Mouse (Mus musculus): Measurements from ENCODE around the gene Nkain1. TPM values are rescaled to one million over a fixed set of nuclear protein-coding genes. Genes with fewer than 3 reads are reported as not detected.

The Nkain1 gene
- total RNA-seq, 2 experiments from 2014 or later = 11.5 to 17.9 TPM

DNA sequence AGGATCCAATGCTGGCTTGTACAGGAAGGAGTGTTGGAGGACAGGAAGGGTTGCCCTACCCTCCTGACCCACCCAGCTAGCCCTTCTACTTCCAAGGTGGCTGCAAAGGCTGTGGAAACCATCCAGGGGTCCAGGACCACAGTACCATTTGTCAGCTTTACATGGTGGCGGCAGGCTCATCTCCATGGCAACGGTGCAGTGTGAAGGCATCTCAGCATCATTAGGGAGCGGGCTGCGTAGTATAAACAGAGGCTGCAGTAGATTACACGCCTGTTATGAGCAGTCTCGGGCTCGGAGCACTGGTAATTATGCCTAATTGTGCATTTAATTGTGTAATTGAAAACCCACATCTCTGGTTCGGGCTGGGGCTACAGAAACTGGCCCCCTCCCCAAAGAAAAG lies 10.2 kb downstream of the Nkain1 start:
- DNase-seq = no peak
- no peak for TF ChIP-seq CTCF (IDR thresholded peaks at IDR 0.05)
- intact Hi-C loops (cut with DNase I) = no loop called here
- Histone ChIP-seq H3K27ac (no peak overlapping the region), H3K4me3 (no peak overlapping the region)

DNA sequence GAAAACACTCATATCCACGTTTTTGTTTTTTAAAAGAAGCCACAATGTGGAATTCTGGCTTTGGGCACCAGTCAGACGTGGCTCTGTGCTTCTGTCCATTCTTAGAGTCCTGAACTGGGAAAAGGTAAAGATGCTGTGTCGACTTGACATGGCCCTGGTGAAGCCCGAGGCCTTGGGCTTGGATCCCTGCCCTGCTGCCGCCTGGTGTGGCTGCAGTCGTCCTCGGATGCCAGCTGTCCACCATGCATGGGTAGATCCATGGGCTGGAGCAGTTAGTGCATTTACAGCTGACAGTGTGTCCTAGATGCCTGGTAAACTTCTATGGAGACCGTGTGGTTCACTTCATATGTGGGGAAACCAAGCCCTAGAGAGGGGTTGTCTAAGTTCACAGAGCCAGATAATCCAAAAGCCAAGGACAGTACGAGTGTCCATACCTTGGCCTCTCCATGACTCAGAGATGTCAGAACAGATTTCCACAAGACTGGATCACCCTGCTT lies 10.7 kb downstream of the Nkain1 start:
- no peak for DNase-seq
- TF ChIP-seq CTCF (IDR thresholded peaks at IDR 0.05) = no peak
- no peak overlapping the region for H3K27ac ChIP-seq
- intact Hi-C loops (cut with DNase I) = no loop called here
- no peak overlapping the region for H3K4me3 ChIP-seq

DNA sequence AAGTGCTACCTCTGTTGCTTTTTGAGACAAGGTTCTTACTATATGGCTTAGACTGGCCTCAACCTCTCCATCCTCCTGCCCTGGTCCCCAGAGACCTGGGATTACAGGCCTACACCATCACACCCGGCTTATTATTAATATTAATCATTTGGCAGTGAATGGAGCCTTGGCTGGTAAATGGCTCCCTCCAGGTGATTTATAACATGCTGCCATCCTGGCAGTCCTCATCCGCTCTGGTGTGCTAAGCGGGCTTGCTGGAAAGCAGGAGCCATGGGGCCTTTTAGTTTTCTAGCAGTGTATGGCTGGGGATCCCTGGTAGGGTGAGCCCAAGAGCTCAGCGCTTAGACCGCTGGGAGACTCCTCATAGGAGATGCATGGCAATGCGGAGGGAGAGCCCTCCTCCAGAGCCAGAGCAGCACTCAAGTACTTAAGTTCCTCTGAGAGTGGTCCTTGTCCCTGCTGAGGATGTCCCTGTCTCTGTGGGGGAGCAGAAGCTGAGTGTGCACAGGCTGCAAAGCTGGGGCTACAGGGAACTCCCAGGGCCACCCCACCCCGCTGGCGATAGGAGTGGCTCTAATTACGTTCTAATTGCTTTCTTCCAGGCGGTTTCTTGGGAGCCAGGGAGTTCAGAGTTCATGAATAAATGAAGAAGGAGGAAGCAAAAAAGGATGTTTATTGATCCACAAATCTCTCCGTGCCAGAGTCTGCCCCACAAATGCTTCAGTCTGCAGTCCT lies 13.2 kb downstream of the Nkain1 start:
- intact Hi-C loops (cut with DNase I) = no loop called here
- no peak for TF ChIP-seq CTCF (IDR thresholded peaks at IDR 0.05)
- DNase-seq = no peak
- H3K4me3 ChIP-seq = no peak overlapping the region
- H3K27ac ChIP-seq = no peak overlapping the region

GRCm38 (mm10) chr4:130559220-130559619 lies 14.8 kb downstream of the Nkain1 start:
- H3K27ac ChIP-seq = no peak overlapping the region
- no peak for DNase-seq
- no peak for TF ChIP-seq CTCF (IDR thresholded peaks at IDR 0.05)
- intact Hi-C loops (cut with DNase I) = no loop called here
- H3K4me3 ChIP-seq = no peak overlapping the region

DNA sequence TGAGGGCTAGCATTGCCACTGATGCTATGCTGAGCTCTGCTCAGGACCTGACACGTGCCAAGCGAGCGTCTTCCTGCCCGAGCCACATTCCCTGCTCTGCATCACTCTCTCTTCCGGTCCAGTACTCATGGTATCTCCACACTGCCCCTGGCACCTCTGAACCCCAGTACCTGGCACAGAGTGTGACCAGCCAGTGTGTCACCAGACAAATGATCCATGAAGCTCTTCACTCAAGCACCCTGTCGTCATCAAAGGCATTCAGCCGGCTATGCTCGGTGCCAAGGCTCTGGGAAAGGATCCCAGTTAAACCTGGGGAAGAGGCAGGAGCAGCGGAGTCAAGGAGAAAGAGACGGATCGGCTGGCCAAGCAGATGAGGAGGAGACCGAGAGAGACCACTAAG lies 16.1 kb downstream of the Nkain1 start:
- 0 out of 2 replicates have a peak overlapping the region, but pooled peaks have one; percentile 24 for H3K27ac ChIP-seq
- intact Hi-C loops (cut with DNase I) = no loop called here
- no peak for TF ChIP-seq CTCF (IDR thresholded peaks at IDR 0.05)
- no peak overlapping the region for H3K4me3 ChIP-seq
- peak; percentile 59 for DNase-seq

DNA sequence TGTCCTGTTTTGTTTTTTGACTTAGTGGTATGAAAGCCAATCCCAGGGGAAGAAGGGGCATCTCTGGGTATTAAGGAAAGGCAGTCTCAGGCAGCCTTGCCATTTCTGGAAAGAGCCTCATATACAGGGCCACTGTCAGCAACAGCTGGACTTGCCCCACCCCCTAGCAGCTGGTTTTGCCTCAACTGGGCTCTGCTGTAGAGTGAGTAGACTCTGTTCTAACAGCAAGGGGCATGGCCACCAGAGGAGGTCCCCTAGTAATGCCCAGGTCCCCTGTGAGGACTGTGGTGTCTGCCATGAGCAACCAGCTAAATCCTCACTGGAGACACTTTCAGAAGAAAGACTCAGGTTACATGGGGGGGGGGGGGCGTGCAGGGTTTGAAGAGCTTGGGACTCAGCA lies 17.0 kb downstream of the Nkain1 start:
- Histone ChIP-seq H3K4me3 (no peak overlapping the region), H3K27ac (no peak overlapping the region)
- intact Hi-C loops (cut with DNase I) = no loop called here
- DNase-seq = no peak
- no peak for TF ChIP-seq CTCF (IDR thresholded peaks at IDR 0.05)

DNA sequence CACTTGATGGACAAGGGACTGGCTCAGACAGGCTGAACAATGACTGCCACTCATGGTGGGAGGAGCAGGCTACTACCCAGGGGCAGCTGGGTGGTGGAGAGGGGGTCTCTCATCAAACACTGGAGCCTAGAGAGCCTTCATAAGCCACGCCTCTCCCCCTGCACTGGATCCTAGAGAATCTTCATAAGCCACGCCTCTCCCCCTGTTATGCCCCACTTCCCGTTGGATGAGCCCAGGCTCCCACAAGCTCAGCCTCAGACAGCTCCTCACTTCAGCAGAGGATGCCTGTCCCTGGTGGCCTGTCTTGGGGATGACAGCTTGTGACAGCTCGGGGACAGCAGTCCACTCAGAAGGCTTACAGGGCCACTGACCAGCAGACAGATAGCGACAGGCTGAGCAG lies 17.7 kb downstream of the Nkain1 start:
- no peak for TF ChIP-seq CTCF (IDR thresholded peaks at IDR 0.05)
- intact Hi-C loops (cut with DNase I) = no loop called here

DNA sequence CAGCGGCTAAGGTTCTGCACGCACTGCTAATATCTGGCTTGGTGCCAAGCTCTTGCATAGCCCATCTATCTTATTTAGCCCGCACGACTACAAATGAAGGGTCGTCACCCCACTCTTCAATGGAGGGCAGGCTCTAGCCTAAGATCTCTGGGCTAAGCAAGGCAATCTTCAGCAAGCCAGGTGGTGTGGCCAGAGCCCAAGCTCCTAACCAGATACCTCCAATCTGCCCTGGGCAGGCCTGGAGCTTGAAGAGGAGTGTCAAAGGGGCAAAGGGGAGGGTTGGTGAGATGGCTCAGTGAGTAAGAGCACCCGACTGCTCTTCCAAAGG lies 20.9 kb downstream of the Nkain1 start:
- no peak overlapping the region for H3K4me3 ChIP-seq
- DNase-seq = no peak
- no peak overlapping the region for H3K27ac ChIP-seq
- intact Hi-C loops (cut with DNase I) = no loop called here
- no peak for TF ChIP-seq CTCF (IDR thresholded peaks at IDR 0.05)

More for the DNA sequence above, 17.7 kb downstream of the Nkain1 start:
- H3K4me3 ChIP-seq = no peak overlapping the region
- H3K27ac ChIP-seq = no peak overlapping the region
- DNase-seq = no peak

DNA sequence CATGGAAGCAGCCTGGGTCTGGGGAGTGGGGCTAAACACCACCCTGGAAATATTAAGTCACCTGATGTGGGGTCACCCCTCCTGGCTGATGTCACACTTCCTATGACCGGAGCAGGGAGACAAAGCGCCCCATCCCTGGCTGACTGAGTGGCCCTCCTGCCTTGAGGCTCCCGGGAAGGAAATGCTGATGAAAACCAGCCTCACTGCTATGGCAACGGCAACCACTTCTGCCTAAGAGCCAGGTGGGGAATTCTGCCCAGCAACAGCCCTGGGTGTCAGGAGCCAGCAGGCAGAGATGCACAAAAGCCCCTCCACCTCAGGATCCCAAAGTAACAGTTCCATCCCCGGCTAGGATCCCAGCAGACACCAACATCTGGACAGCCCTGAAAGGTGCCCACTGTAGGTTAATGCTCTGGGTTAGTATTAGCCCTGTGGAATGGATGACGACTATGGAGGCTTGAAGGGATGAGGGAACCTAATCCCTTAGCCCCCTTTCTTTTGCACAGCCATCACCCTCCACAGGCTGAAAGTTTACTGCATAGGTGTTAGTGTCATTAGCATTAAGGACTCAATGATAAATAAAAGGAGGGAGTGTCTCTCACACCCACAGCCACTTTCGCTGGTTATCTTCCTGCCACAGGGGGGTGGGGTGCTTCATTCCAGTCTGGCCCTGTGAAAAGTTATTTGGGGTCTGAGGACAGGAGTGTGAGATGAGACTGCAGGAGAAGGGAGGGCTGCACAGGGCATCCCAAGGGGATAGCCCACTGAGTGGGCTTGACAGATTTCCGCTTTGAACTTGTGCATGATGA lies 21.5 kb downstream of the Nkain1 start:
- intact Hi-C loops (cut with DNase I) = no loop called here
- no peak overlapping the region for H3K27ac ChIP-seq
- DNase-seq = no peak
- no peak overlapping the region for H3K4me3 ChIP-seq
- TF ChIP-seq CTCF (IDR thresholded peaks at IDR 0.05) = no peak

DNA sequence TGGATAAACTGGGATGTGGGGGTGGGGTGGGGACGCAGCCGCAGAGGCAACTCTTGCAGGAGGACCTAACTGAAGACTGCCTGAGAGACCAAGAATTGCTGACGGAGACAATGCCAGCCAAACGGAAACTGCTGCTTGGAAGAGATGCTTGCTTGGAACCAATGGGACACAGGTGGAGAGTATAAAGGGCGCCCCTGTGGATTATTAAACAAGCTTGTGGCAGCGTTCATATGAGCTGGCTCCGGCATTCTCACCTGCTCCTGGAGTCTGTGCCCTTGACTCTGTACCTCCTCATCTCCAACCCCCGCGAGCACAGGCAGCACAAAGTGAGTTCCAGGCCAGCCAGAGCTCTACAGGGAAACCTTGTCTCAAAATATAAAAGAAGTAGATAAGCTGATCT lies 23.5 kb downstream of the Nkain1 start:
- no peak overlapping the region for H3K4me3 ChIP-seq
- H3K27ac ChIP-seq = no peak overlapping the region
- intact Hi-C loops (cut with DNase I) = no loop called here

GRCm38 (mm10) chr4:130549189-130549588 lies 24.8 kb downstream of the Nkain1 start:
- no peak for DNase-seq
- no peak overlapping the region for H3K27ac ChIP-seq
- no peak overlapping the region for H3K4me3 ChIP-seq
- intact Hi-C loops (cut with DNase I) = loop anchor here (5.0 kb wide), 1 partner anchor 207 kb away; no protein-coding TSS in a partner anchor
- peak; percentile 44 for TF ChIP-seq CTCF (IDR thresholded peaks at IDR 0.05)

More for the DNA sequence above, 23.5 kb downstream of the Nkain1 start:
- no peak for DNase-seq
- no peak for TF ChIP-seq CTCF (IDR thresholded peaks at IDR 0.05)

GRCm38 (mm10) chr4:130546798-130547562 lies 27.0 kb downstream of the Nkain1 start:
- TF ChIP-seq CTCF (IDR thresholded peaks at IDR 0.05) = no peak
- intact Hi-C loops (cut with DNase I) = loop anchor here (5.0 kb wide), 1 partner anchor 205 kb away; no protein-coding TSS in a partner anchor
- Histone ChIP-seq H3K27ac (no peak overlapping the region), H3K4me3 (no peak overlapping the region)
- no peak for DNase-seq

- no peak for DNase-seq
- Histone ChIP-seq H3K4me3 (no peak overlapping the region), H3K27ac (no peak overlapping the region)
- no peak for TF ChIP-seq CTCF (IDR thresholded peaks at IDR 0.05)
- intact Hi-C loops (cut with DNase I) = no loop called here
These were observed 29.6 kb downstream of the Nkain1 start for GRCm38 (mm10) chr4:130544392-130544791.
